Mouse (Mus musculus): ENCODE data around the gene Acad10.

Acad10 gene

GRCm38 (mm10) chr5:121597332-121597731, 63.0 kb downstream of the Acad10 start:
- no peak for DNase-seq (ENCODE audit: low read depth, low spot score)

GRCm38 (mm10) chr5:121596226-121596625, 64.1 kb downstream of the Acad10 start:
- no peak for DNase-seq (ENCODE audit: low read depth, low spot score)

GRCm38 (mm10) chr5:121595758-121596157, 64.6 kb downstream of the Acad10 start:
- DNase-seq (ENCODE audit: low read depth, low spot score): no peak

GRCm38 (mm10) chr5:121594714-121595313, 65.5 kb downstream of the Acad10 start:
- no peak for DNase-seq (ENCODE audit: low read depth, low spot score)

GRCm38 (mm10) chr5:121593451-121594401, 66.6 kb downstream of the Acad10 start, which contains the start of gene Aldh2:
Aldh2 (minus strand) TSS chr5:121593824.
- peak; percentile 84 for DNase-seq (ENCODE audit: low read depth, low spot score)

- peak; percentile 35 for DNase-seq (ENCODE audit: low read depth, low spot score)
These were observed 67.4 kb downstream of the Acad10 start for GRCm38 (mm10) chr5:121592816-121593407.

- DNase-seq (ENCODE audit: low read depth, low spot score): no peak
These were observed 68.1 kb downstream of the Acad10 start for GRCm38 (mm10) chr5:121592064-121592815.

- DNase-seq (ENCODE audit: low read depth, low spot score): no peak
These were observed 68.8 kb downstream of the Acad10 start for GRCm38 (mm10) chr5:121591417-121592063.

GRCm38 (mm10) chr5:121589928-121590327, 70.4 kb downstream of the Acad10 start:
- no peak for DNase-seq (ENCODE audit: low read depth, low spot score)

- peak; percentile 9 for DNase-seq (ENCODE audit: low read depth, low spot score)
These were observed 73.8 kb downstream of the Acad10 start for GRCm38 (mm10) chr5:121586400-121587039.

GRCm38 (mm10) chr5:121585699-121586098, 74.6 kb downstream of the Acad10 start:
- no peak for DNase-seq (ENCODE audit: low read depth, low spot score)

GRCm38 (mm10) chr5:121585005-121585404, 75.3 kb downstream of the Acad10 start:
- DNase-seq (ENCODE audit: low read depth, low spot score): peak; percentile 27

GRCm38 (mm10) chr5:121583765-121584501, 76.4 kb downstream of the Acad10 start:
- peak; percentile 98 for DNase-seq (ENCODE audit: low read depth, low spot score)

- no peak for DNase-seq (ENCODE audit: low read depth, low spot score)
These were observed 78.4 kb downstream of the Acad10 start for GRCm38 (mm10) chr5:121581945-121582344.

- DNase-seq (ENCODE audit: low read depth, low spot score): no peak
These were observed 83.3 kb downstream of the Acad10 start for GRCm38 (mm10) chr5:121576927-121577488.

GRCm38 (mm10) chr5:121575867-121576266, 84.4 kb downstream of the Acad10 start:
- no peak for DNase-seq (ENCODE audit: low read depth, low spot score)

GRCm38 (mm10) chr5:121574145-121574544, 86.2 kb downstream of the Acad10 start:
- DNase-seq (ENCODE audit: low read depth, low spot score): no peak

Measured in 3T3-L1 (cell line).